ENCODE assay signal across 8 mouse cellular contexts in the genomic region with DNA sequence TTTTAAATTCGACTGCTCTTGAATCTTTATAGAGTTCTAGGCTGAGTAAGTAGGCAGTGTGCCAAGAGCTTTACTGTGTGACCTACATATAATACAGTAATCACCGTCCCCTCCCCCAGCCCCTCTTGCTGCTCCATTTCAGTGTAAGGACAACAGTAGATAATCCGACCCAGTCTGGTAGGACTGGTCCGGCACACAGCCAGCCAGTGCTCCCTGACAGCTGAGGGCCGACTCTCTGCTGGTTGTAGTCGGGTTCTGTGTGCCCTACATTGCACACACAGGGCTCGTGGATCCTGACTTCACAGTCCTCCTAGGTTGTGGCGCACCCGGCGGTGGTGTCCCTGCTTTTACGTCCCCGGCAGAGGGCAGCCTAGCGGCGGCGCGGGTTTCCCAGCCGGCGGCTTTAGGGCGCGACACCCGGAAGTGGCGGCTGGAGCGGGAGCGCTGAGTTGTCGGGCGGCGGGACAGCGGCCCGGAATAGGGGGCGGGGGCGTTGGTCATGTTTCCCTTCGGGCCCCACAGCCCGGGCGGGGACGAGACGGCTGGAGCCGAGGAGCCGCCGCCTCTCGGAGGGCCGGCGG. TPM values are rescaled to one million over a fixed set of nuclear protein-coding genes. Genes with fewer than 3 reads are reported as not detected.
DNase-seq lines count a peak whose midpoint lies in the region; ATAC-seq lines count a peak whose summit lies in the region.

A gene (plus strand): TSS at position 433 of the 581 bp plus-strand sequence.

- peak within 1 kb of the TSS; percentile 90 to 98 for H3K27ac ChIP-seq in heart, embryonic 14.5 days (replicated peaks in 1 of 2; ENCODE audit: control insufficient read depth in 1 of 2, insufficient read depth in 1 of 2, low read depth in 2 of 2, low read length in 2 of 2)
- H3K27ac ChIP-seq in liver, embryonic 13.5 days, result peak within 1 kb of the TSS; percentile 99
- H3K27ac ChIP-seq in stomach, embryonic 16.5 days (ENCODE audit: low read length), result peak within 1 kb of the TSS; percentile 98

- WGBS in heart, embryonic 14.5 days, result 1% methylated on average over 40 of the region's 42 CpGs
- WGBS in liver, embryonic 13.5 days (ENCODE audit: insufficient replicate concordance), result under 1% methylated on average over 42 of the region's 42 CpGs
- under 1% methylated on average over 37 of the region's 42 CpGs for WGBS in stomach, embryonic 16.5 days

- peak; percentile 83 for DNase-seq in c-Kit-negative CD71-positive TER-119-positive erythroid progenitor cells, embryonic 14.5 days (ENCODE audit: low read depth, low spot score)
- DNase-seq in fibroblast of lung, adult 2 months (ENCODE audit: low read depth), result peak; percentile 54
- peak; percentile 95 for DNase-seq in kidney, postnatal 14 days
- DNase-seq in liver, embryonic 13.5 days, result peak; percentile 88
- DNase-seq in neural tube, embryonic 10.5 days (ENCODE audit: extremely low spot score, low spot score), result peak; percentile 98

- H3K36me3 ChIP-seq in heart, embryonic 14.5 days (ENCODE audit: control insufficient read depth, insufficient read depth, low read length), result peaks cover 10% of the 10 kb centered on the region; the same call in 1 of the 2 replicates
- peaks cover 19% of the 10 kb centered on the region for H3K36me3 ChIP-seq in liver, embryonic 13.5 days
- H3K36me3 ChIP-seq in stomach, embryonic 16.5 days (ENCODE audit: control insufficient read depth, insufficient read depth, low read length), result no peaks in the 10 kb centered on the region

- H3K27me3 ChIP-seq in heart, embryonic 14.5 days (ENCODE audit: control insufficient read depth, insufficient read depth, low read length), result no peaks in the 10 kb centered on the region
- 0 out of 2 replicates have a peak, but pooled peaks cover 4% of the 10 kb centered on the region for H3K27me3 ChIP-seq in liver, embryonic 13.5 days
- H3K27me3 ChIP-seq in stomach, embryonic 16.5 days (ENCODE audit: control insufficient read depth, insufficient read depth, low read length), result no peaks in the 10 kb centered on the region

- H3K4me3 ChIP-seq in heart, embryonic 14.5 days (ENCODE audit: control insufficient read depth in 1 of 2, insufficient read depth in 1 of 2, low read depth in 1 of 2, low read length in 2 of 2), result peak within 1 kb of the TSS; percentile 95
- peak within 1 kb of the TSS; percentile 95 for H3K4me3 ChIP-seq in liver, embryonic 13.5 days (replicated peaks)
- H3K4me3 ChIP-seq in stomach, embryonic 16.5 days (replicated peaks; ENCODE audit: low read length), result peak within 1 kb of the TSS; percentile 99

- peaks cover 4 to 18% of the 10 kb centered on the region in 2 experiments; a peak in 3 of 4 replicates for H3K4me1 ChIP-seq in heart, embryonic 14.5 days (ENCODE audit: control insufficient read depth in 2 of 2, insufficient read depth in 2 of 2, low read length in 2 of 2)
- H3K4me1 ChIP-seq in liver, embryonic 13.5 days (replicated peaks), result peaks cover 20% of the 10 kb centered on the region
- H3K4me1 ChIP-seq in stomach, embryonic 16.5 days (ENCODE audit: control insufficient read depth, insufficient read depth, low read length), result peaks cover 15% of the 10 kb centered on the region

- ATAC-seq in CD4-positive, CD25-positive, alpha-beta regulatory T cell, adult 4 months, result peak; percentile 87
- ATAC-seq in heart, embryonic 14.5 days (ENCODE audit: insufficient number of reproducible peaks, insufficient read depth, low FRiP score, low read depth), result peak; percentile 94
- peak; percentile 90 for ATAC-seq in liver, embryonic 13.5 days (ENCODE audit: low read depth)
- peak; percentile 95 for ATAC-seq in stomach, embryonic 16.5 days (ENCODE audit: insufficient read depth, low FRiP score)

- H3K9me3 ChIP-seq in heart, embryonic 14.5 days (ENCODE audit: control insufficient read depth, low read length), result no peaks in the 10 kb centered on the region
- no peaks in the 10 kb centered on the region for H3K9me3 ChIP-seq in liver, embryonic 13.5 days (replicated peaks)
- H3K9me3 ChIP-seq in stomach, embryonic 16.5 days (replicated peaks; ENCODE audit: control insufficient read depth, low read length), result no peaks in the 10 kb centered on the region

- H3K9ac ChIP-seq in heart, embryonic 14.5 days (ENCODE audit: low read length), result peak within 1 kb of the TSS; percentile 97
- H3K9ac ChIP-seq in liver, embryonic 13.5 days, result peak within 1 kb of the TSS; percentile 98
- peak within 1 kb of the TSS; percentile 99 for H3K9ac ChIP-seq in stomach, embryonic 16.5 days (ENCODE audit: low read length)

- H3K4me2 ChIP-seq in heart, embryonic 14.5 days (ENCODE audit: low read length), result peak within 1 kb of the TSS; percentile 89
- peak within 1 kb of the TSS; percentile 87 for H3K4me2 ChIP-seq in liver, embryonic 13.5 days
- H3K4me2 ChIP-seq in stomach, embryonic 16.5 days (ENCODE audit: low read depth, low read length), result peak within 1 kb of the TSS; percentile 84

RNA-seq across cellular contexts. Expression of the gene that starts here (rescaled TPM):
- polyA plus RNA-seq in CD4-positive, CD25-positive, alpha-beta regulatory T cell, adult 4 months (2017; shearing (Covaris generic)), result 1 to 10 TPM; 1.5 to 2.7 TPM
- 12.1 and 15.0 TPM in 2 replicates for polyA plus RNA-seq in heart, embryonic 14.5 days (2014; fragmentation: Nextera tagmentation; extraction: Ambion mirVana)
- 5.6 and 6.1 TPM in 2 replicates for polyA plus RNA-seq in liver, embryonic 13.5 days (2015; fragmentation: Nextera tagmentation; extraction: Ambion mirVana)
- polyA plus RNA-seq in stomach, embryonic 16.5 days (2015; fragmentation: Nextera tagmentation; extraction: Ambion mirVana), result 7.6 and 8.0 TPM in 2 replicates

Comparison
In these comparisons a context has a peak if more than half of its experiments do, and no peak if none do; other contexts are left out.
1. Peak in every context shown above with its lines: DNase-seq, ATAC-seq, H3K4me3 ChIP-seq and H3K27ac ChIP-seq.